ENCODE assay signal across 27 mouse cellular contexts in the genomic region with DNA sequence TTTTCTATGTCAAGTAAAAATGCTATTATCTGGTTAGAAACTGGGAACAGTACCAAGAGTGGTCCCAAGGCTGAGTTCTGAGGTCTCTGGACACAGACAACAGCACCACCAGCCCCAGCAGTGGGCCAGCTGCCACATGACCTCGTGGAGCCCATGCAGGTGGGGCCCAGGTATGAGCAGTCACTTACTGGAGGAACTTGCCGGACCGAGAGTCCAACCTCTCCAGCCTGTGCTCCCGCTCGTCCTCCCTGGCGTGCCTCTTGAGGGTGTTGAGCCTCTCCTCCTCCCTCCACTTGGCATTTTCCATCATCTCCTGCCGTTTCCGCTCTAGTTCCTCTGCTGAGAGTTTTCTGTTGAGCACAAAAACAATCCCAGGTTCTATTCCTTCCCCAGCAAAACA. TPM values are rescaled to one million over a fixed set of nuclear protein-coding genes. Genes with fewer than 3 reads are reported as not detected.
DNase-seq lines count a peak whose midpoint lies in the region; ATAC-seq and TF ChIP-seq lines count a peak whose summit lies in the region.
"Had no signal": no experiment of that assay in that cellular context is flagged by ENCODE, and none has a peak within 500 bp of the region (broad histone marks: within the 10 kb centered on the region; RNA-seq: fewer than 3 reads in every experiment).

No protein-coding gene starts in this region.

- peak; percentile 29 for DNase-seq in adrenal gland, adult 8-10 months
- no peak for DNase-seq in adrenal gland, postnatal 25 days
- peak; percentile 23 to 26 for DNase-seq in heart, postnatal 10 days
- no peak for DNase-seq in heart, adult 18-20 months
- peak; percentile 34 for DNase-seq in lung, postnatal 25 days (ENCODE audit: low spot score)
- DNase-seq in lung, postnatal 0 days (ENCODE audit: low spot score) = no peak
- peak; percentile 29 for DNase-seq in gastrocnemius, postnatal 14 days
- no peak for DNase-seq in left cerebral cortex, adult 18-20 months (ENCODE audit: low spot score in 2 of 2)
- DNase-seq: cerebellum, postnatal 25 days; kidney, adult 9 months; kidney, postnatal 25 days; lung, embryonic 14.5 days; right cerebral cortex, postnatal 25 days; spleen, adult 18-20 months had no signal

- no peak overlapping the region for H3K4me2 ChIP-seq in lung, postnatal 0 days (replicated peaks; ENCODE audit: low read depth, low read length)
- H3K4me2 ChIP-seq: embryonic facial prominence, embryonic 12.5 days; forebrain, embryonic 12.5 days; heart, embryonic 15.5 days; intestine, embryonic 15.5 days; limb, embryonic 13.5 days; liver, embryonic 12.5 days; lung, embryonic 14.5 days; midbrain, embryonic 13.5 days had no signal

- no peak overlapping the region for H3K9ac ChIP-seq in lung, postnatal 0 days (replicated peaks; ENCODE audit: low read depth)
- H3K9ac ChIP-seq: embryonic facial prominence, embryonic 12.5 days; forebrain, embryonic 12.5 days; heart, embryonic 15.5 days; intestine, embryonic 15.5 days; limb, embryonic 13.5 days; liver, embryonic 12.5 days; lung, embryonic 14.5 days; midbrain, embryonic 13.5 days had no signal

- H3K9me3 ChIP-seq in lung, postnatal 0 days (ENCODE audit: low read length) = no peaks in the 10 kb centered on the region
- H3K9me3 ChIP-seq: embryonic facial prominence, embryonic 12.5 days; forebrain, embryonic 12.5 days; heart, embryonic 15.5 days; intestine, embryonic 15.5 days; midbrain, embryonic 13.5 days had no signal

- no peak for TF ChIP-seq CTCF in lung, postnatal 0 days (IDR thresholded peaks at IDR 0.05)

- H3K27ac ChIP-seq in lung, postnatal 0 days (ENCODE audit: low read length) = no peak overlapping the region
- H3K27ac ChIP-seq: embryonic facial prominence, embryonic 12.5 days; forebrain, embryonic 12.5 days; heart, embryonic 15.5 days; hindbrain, embryonic 10.5 days; intestine, embryonic 15.5 days; limb, embryonic 13.5 days; liver, embryonic 12.5 days; midbrain, embryonic 13.5 days had no signal

- intact Hi-C loops in heart, postnatal 10 days (cut with DNase I) = no loop called here
- intact Hi-C loops in gastrocnemius, postnatal 14 days (cut with DNase I; ENCODE audit: low total_unique reads) = no loop called here

- no peaks in the 10 kb centered on the region for H3K27me3 ChIP-seq in lung, postnatal 0 days (replicated peaks; ENCODE audit: insufficient read depth, low read length)
- H3K27me3 ChIP-seq: embryonic facial prominence, embryonic 12.5 days; forebrain, embryonic 12.5 days; heart, embryonic 15.5 days; intestine, embryonic 15.5 days; limb, embryonic 13.5 days; liver, embryonic 12.5 days; midbrain, embryonic 13.5 days had no signal

- H3K4me1 ChIP-seq in lung, postnatal 0 days (ENCODE audit: insufficient read depth, low read depth, low read length) = peaks cover 9% of the 10 kb centered on the region

- H3K36me3 ChIP-seq in lung, postnatal 0 days (ENCODE audit: insufficient read depth, low read length) = peaks cover 25% of the 10 kb centered on the region; the same call in 1 of the 2 replicates

- H3K4me3 ChIP-seq in lung, postnatal 0 days (ENCODE audit: low read depth, low read length) = no peak overlapping the region
- H3K4me3 ChIP-seq: embryonic facial prominence, embryonic 12.5 days; forebrain, embryonic 12.5 days; heart, embryonic 15.5 days; hindbrain, embryonic 10.5 days; intestine, embryonic 15.5 days; limb, embryonic 13.5 days; liver, embryonic 12.5 days; midbrain, embryonic 13.5 days had no signal

- WGBS in lung, postnatal 0 days = 71% methylated on average over 8 of the region's 8 CpGs

- ATAC-seq in lung, postnatal 0 days = no peak
- ATAC-seq: CD4-positive, CD25-positive, alpha-beta regulatory T cell, adult 4 months; hindbrain, embryonic 16.5 days; intestine, embryonic 15.5 days; liver, embryonic 12.5 days; midbrain, embryonic 13.5 days had no signal

- TF ChIP-seq EP300 in lung, postnatal 0 days (IDR thresholded peaks at IDR 0.05) = no peak

RNA-seq across cellular contexts. Expression of a gene that starts 3.3 kb away (rescaled TPM):
- total RNA-seq in adrenal gland, adult 8-10 months (2022) = 10 to 100 TPM; 25.5 to 35.1 (median 32.2) TPM
- 28.7 and 30.7 TPM in 2 replicates for total RNA-seq in adrenal gland, postnatal 25 days (2021)
- total RNA-seq in heart, postnatal 10 days (2021) = 10 to 100 TPM; 19.4 to 26.7 TPM
- total RNA-seq in heart, adult 18-20 months (2021) = 10 to 100 TPM; 23.7 to 24.1 TPM
- 0.86 and 1.3 TPM in 2 replicates for polyA plus RNA-seq in lung, postnatal 0 days (2015; fragmentation: Nextera tagmentation; extraction: Ambion mirVana)
- 10 to 100 TPM; 33.3 to 38.5 TPM for total RNA-seq in gastrocnemius, postnatal 14 days (2021)
- 100 to 1,000 TPM; 120 to 123 TPM for total RNA-seq in left cerebral cortex, adult 18-20 months (2021)

RNA-seq across cellular contexts. Expression of a gene that starts 18.6 kb away (rescaled TPM):
- 10 to 100 TPM; 22.2 to 26.6 (median 23.1) TPM for total RNA-seq in adrenal gland, adult 8-10 months (2022)
- total RNA-seq in adrenal gland, postnatal 25 days (2021) = 19.5 and 22.6 TPM in 2 replicates
- 10 to 100 TPM; 10.8 to 11.8 TPM for total RNA-seq in heart, postnatal 10 days (2021)
- 1 to 10 TPM; 6.4 to 8.4 TPM for total RNA-seq in heart, adult 18-20 months (2021)
- 12.7 and 13.2 TPM in 2 replicates for polyA plus RNA-seq in lung, postnatal 0 days (2015; fragmentation: Nextera tagmentation; extraction: Ambion mirVana)
- 1 to 10 TPM; 6.0 to 6.7 TPM for total RNA-seq in gastrocnemius, postnatal 14 days (2021)
- total RNA-seq in left cerebral cortex, adult 18-20 months (2021) = 10 to 100 TPM; 18.7 to 19.9 TPM

RNA-seq across cellular contexts. Expression of a gene that starts 27.9 kb away (rescaled TPM):
- total RNA-seq in adrenal gland, adult 8-10 months (2022) = under 1 TPM in 3 of 4 experiments, not detected in 1; 0.49 to 0.67 (median 0.62) TPM
- total RNA-seq in adrenal gland, postnatal 25 days (2021) = not detected in 2 replicates
- total RNA-seq in heart, postnatal 10 days (2021) = not detected
- not detected for total RNA-seq in heart, adult 18-20 months (2021)
- not detected in 2 replicates for polyA plus RNA-seq in lung, postnatal 0 days (2015; fragmentation: Nextera tagmentation; extraction: Ambion mirVana)
- not detected for total RNA-seq in gastrocnemius, postnatal 14 days (2021)
- total RNA-seq in left cerebral cortex, adult 18-20 months (2021) = 1 to 10 TPM in 1 of 2 experiments, under 1 TPM in 1; 0.98 to 1.1 TPM
- total RNA-seq: heart, adult 8-10 months; monocyte, adult 5-6 weeks had no signal
- polyA plus RNA-seq: CD4-positive, CD25-positive, alpha-beta regulatory T cell, adult 4 months; embryonic facial prominence, embryonic 12.5 days; liver, embryonic 12.5 days; lung, embryonic 14.5 days; thymus, postnatal 0 days had no signal

RNA-seq across cellular contexts. Expression of a gene that starts 34.5 kb away (rescaled TPM):
- total RNA-seq in adrenal gland, adult 8-10 months (2022) = 100 to 1,000 TPM; 753 to 943 (median 843) TPM
- 741 and 851 TPM in 2 replicates for total RNA-seq in adrenal gland, postnatal 25 days (2021)
- total RNA-seq in heart, postnatal 10 days (2021) = 100 to 1,000 TPM; 677 to 703 TPM
- 100 to 1,000 TPM; 505 to 584 TPM for total RNA-seq in heart, adult 18-20 months (2021)
- polyA plus RNA-seq in lung, postnatal 0 days (2015; fragmentation: Nextera tagmentation; extraction: Ambion mirVana) = 464 and 478 TPM in 2 replicates
- total RNA-seq in gastrocnemius, postnatal 14 days (2021) = 100 to 1,000 TPM; 607 to 676 TPM
- 100 to 1,000 TPM; 351 to 356 TPM for total RNA-seq in left cerebral cortex, adult 18-20 months (2021)

RNA-seq across cellular contexts. Expression of a gene that starts 44.6 kb away (rescaled TPM):
- 100 to 1,000 TPM; 197 to 238 (median 210) TPM for total RNA-seq in adrenal gland, adult 8-10 months (2022)
- 216 and 226 TPM in 2 replicates for total RNA-seq in adrenal gland, postnatal 25 days (2021)
- total RNA-seq in heart, postnatal 10 days (2021) = 100 to 1,000 TPM; 184 to 186 TPM
- 100 to 1,000 TPM; 135 to 150 TPM for total RNA-seq in heart, adult 18-20 months (2021)
- polyA plus RNA-seq in lung, postnatal 0 days (2015; fragmentation: Nextera tagmentation; extraction: Ambion mirVana) = 350 and 419 TPM in 2 replicates
- 100 to 1,000 TPM; 146 to 154 TPM for total RNA-seq in gastrocnemius, postnatal 14 days (2021)
- 100 to 1,000 TPM; 122 to 128 TPM for total RNA-seq in left cerebral cortex, adult 18-20 months (2021)

Comparison
In these comparisons a context has a peak if more than half of its experiments do, and no peak if none do; other contexts are left out.
1. DNase-seq: peak in adrenal gland, adult 8-10 months (single experiment), heart, postnatal 10 days (2 of 2), lung, postnatal 25 days (single experiment) and gastrocnemius, postnatal 14 days (single experiment); none in adrenal gland, postnatal 25 days (single experiment), heart, adult 18-20 months (0 of 2), lung, postnatal 0 days (single experiment) and left cerebral cortex, adult 18-20 months (0 of 2).